Comparison of ENCODE assay signal across 15 mouse cellular contexts in the genomic region with DNA sequence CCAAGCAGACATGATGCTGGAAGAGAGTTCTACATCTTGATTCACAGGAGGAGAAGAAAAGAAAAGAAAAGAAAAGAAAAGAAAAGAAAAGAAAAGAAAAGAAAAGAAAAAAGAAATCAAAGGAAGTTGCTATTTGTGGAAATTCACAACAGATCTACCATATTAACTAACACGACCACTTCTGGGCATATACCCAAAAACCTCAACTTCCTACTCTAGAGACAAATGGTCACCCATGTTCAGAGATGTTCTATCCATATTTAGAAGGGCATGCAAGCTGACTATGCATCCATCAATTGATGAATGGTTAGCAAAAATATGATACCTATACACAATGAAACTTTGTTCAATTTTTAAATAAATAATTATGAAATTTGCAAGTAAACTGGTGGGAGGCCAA.
"Had no signal": no experiment of that assay in that cellular context is flagged by ENCODE, and none has a peak within 500 bp of the region (broad histone marks: within the 10 kb centered on the region; RNA-seq: fewer than 3 reads in every experiment).

No protein-coding gene starts in this region.

- H3K4me3 ChIP-seq: lung, embryonic 15.5 days; megakaryocyte, embryonic 14.5 days; midbrain, embryonic 13.5 days; midbrain, embryonic 15.5 days; neural tube, embryonic 12.5 days; stomach, embryonic 15.5 days had no signal

- H3K4me1 ChIP-seq: lung, embryonic 15.5 days; midbrain, embryonic 13.5 days; midbrain, embryonic 15.5 days; neural tube, embryonic 12.5 days; stomach, embryonic 15.5 days had no signal

- H3K9ac ChIP-seq: liver, embryonic 14.5 days; lung, embryonic 15.5 days; midbrain, embryonic 13.5 days; midbrain, embryonic 15.5 days; neural tube, embryonic 12.5 days; stomach, embryonic 15.5 days had no signal

- DNase-seq: right cerebral cortex, postnatal 14 days; thymus, adult 2 months; thymus, postnatal 25 days; thymus, postnatal 4 days had no signal

- H3K27ac ChIP-seq: liver, embryonic 14.5 days; lung, embryonic 15.5 days; macrophage; midbrain, embryonic 13.5 days; midbrain, embryonic 15.5 days; neural tube, embryonic 12.5 days; stomach, embryonic 15.5 days; stomach, postnatal 0 days had no signal

- H3K36me3 ChIP-seq: lung, embryonic 15.5 days; midbrain, embryonic 13.5 days; midbrain, embryonic 15.5 days; neural tube, embryonic 12.5 days; stomach, embryonic 15.5 days had no signal

- H3K27me3 ChIP-seq: lung, embryonic 15.5 days; megakaryocyte, embryonic 14.5 days; midbrain, embryonic 13.5 days; midbrain, embryonic 15.5 days; neural tube, embryonic 12.5 days; stomach, embryonic 15.5 days had no signal

- ATAC-seq: lung, postnatal 0 days; midbrain, embryonic 13.5 days; midbrain, embryonic 15.5 days had no signal

- H3K4me2 ChIP-seq: lung, embryonic 15.5 days; midbrain, embryonic 11.5 days; midbrain, embryonic 13.5 days; midbrain, embryonic 15.5 days; neural tube, embryonic 12.5 days; stomach, embryonic 15.5 days had no signal

- H3K9me3 ChIP-seq: lung, embryonic 15.5 days had no signal
